Mouse (Mus musculus): ENCODE data around the gene Inafm1. TPM values are rescaled to one million over a fixed set of nuclear protein-coding genes. Genes with fewer than 3 reads are reported as not detected.

Inafm1 gene
- 11.7 and 14.0 TPM in 2 replicates for polyA plus RNA-seq (2012; ENCODE audit: insufficient read depth, insufficient read length, missing spikeins)

GRCm38 (mm10) chr7:16273081-16273765 is at the start of gene Inafm1:
Gene Inafm1, minus strand, starts transcription at chr7:16273617.
- TF ChIP-seq CTCF (IDR thresholded peaks at IDR 0.05; ENCODE audit: low read depth, low read length) = no peak
- TF ChIP-seq POLR2A (IDR thresholded peaks at IDR 0.05; ENCODE audit: borderline replicate concordance, low read depth, low read length) = no peak
- Histone ChIP-seq H3K4me3 (ENCODE audit: insufficient read depth, low read length) (peak within 1 kb of the TSS; percentile 84), H3K27ac (ENCODE audit: insufficient read depth, low read depth, low read length) (peak within 1 kb of the TSS; percentile 41), H3K4me1 (ENCODE audit: control insufficient read depth, insufficient read depth, low read length) (peaks cover 28% of the 10 kb centered on the region)

GRCm38 (mm10) chr7:16320479-16320878 is 47.1 kb upstream of the Inafm1 start:
- no peak for TF ChIP-seq CTCF (IDR thresholded peaks at IDR 0.05; ENCODE audit: low read depth, low read length)
- TF ChIP-seq POLR2A (IDR thresholded peaks at IDR 0.05; ENCODE audit: borderline replicate concordance, low read depth, low read length) = no peak
- H3K4me1 ChIP-seq (ENCODE audit: control insufficient read depth, insufficient read depth, low read length) = 0 out of 2 replicates have a peak, but pooled peaks cover 5% of the 10 kb centered on the region
- no peak overlapping the region for H3K4me3 ChIP-seq (ENCODE audit: insufficient read depth, low read length)
- H3K27ac ChIP-seq (ENCODE audit: insufficient read depth, low read depth, low read length) = no peak overlapping the region

GRCm38 (mm10) chr7:16319216-16319615 is 45.8 kb upstream of the Inafm1 start:
- H3K4me1 ChIP-seq (ENCODE audit: control insufficient read depth, insufficient read depth, low read length) = peaks cover 13% of the 10 kb centered on the region
- no peak overlapping the region for H3K4me3 ChIP-seq (ENCODE audit: insufficient read depth, low read length)
- H3K27ac ChIP-seq (ENCODE audit: insufficient read depth, low read depth, low read length) = no peak overlapping the region
- TF ChIP-seq CTCF (IDR thresholded peaks at IDR 0.05; ENCODE audit: low read depth, low read length) (no peak), POLR2A (IDR thresholded peaks at IDR 0.05; ENCODE audit: borderline replicate concordance, low read depth, low read length) (no peak)

- Histone ChIP-seq H3K27ac (ENCODE audit: insufficient read depth, low read depth, low read length) (no peak overlapping the region), H3K4me1 (ENCODE audit: control insufficient read depth, insufficient read depth, low read length) (peaks cover 14% of the 10 kb centered on the region), H3K4me3 (ENCODE audit: insufficient read depth, low read length) (no peak overlapping the region)
- no peak for TF ChIP-seq POLR2A (IDR thresholded peaks at IDR 0.05; ENCODE audit: borderline replicate concordance, low read depth, low read length)
- no peak for TF ChIP-seq CTCF (IDR thresholded peaks at IDR 0.05; ENCODE audit: low read depth, low read length)
These were observed 43.7 kb upstream of the Inafm1 start for GRCm38 (mm10) chr7:16317094-16317493.

- no peak overlapping the region for H3K4me3 ChIP-seq (ENCODE audit: insufficient read depth, low read length)
- peaks cover 11% of the 10 kb centered on the region for H3K4me1 ChIP-seq (ENCODE audit: control insufficient read depth, insufficient read depth, low read length)
- no peak overlapping the region for H3K27ac ChIP-seq (ENCODE audit: insufficient read depth, low read depth, low read length)
- TF ChIP-seq POLR2A (IDR thresholded peaks at IDR 0.05; ENCODE audit: borderline replicate concordance, low read depth, low read length) (no peak), CTCF (IDR thresholded peaks at IDR 0.05; ENCODE audit: low read depth, low read length) (no peak)
These were observed 41.9 kb upstream of the Inafm1 start for GRCm38 (mm10) chr7:16315222-16315759.

- H3K4me1 ChIP-seq (ENCODE audit: control insufficient read depth, insufficient read depth, low read length) = peaks cover 11% of the 10 kb centered on the region
- peak overlapping the region; percentile 63 for H3K4me3 ChIP-seq (ENCODE audit: insufficient read depth, low read length)
- peak overlapping the region; percentile 55 for H3K27ac ChIP-seq (ENCODE audit: insufficient read depth, low read depth, low read length)
- TF ChIP-seq POLR2A (IDR thresholded peaks at IDR 0.05; ENCODE audit: borderline replicate concordance, low read depth, low read length) (no peak), CTCF (IDR thresholded peaks at IDR 0.05; ENCODE audit: low read depth, low read length) (0 out of 2 replicates have a peak, but pooled peaks have one; percentile 37)
These were observed 40.9 kb upstream of the Inafm1 start for GRCm38 (mm10) chr7:16314221-16314775.

GRCm38 (mm10) chr7:16313481-16314220 is 40.2 kb upstream of the Inafm1 start:
- H3K27ac ChIP-seq (ENCODE audit: insufficient read depth, low read depth, low read length) = peak overlapping the region; percentile 97
- H3K4me1 ChIP-seq (ENCODE audit: control insufficient read depth, insufficient read depth, low read length) = peaks cover 15% of the 10 kb centered on the region
- H3K4me3 ChIP-seq (ENCODE audit: insufficient read depth, low read length) = peak overlapping the region; percentile 99
- no peak; the same call in 1 of the 2 replicates for TF ChIP-seq CTCF (IDR thresholded peaks at IDR 0.05; ENCODE audit: low read depth, low read length)
- TF ChIP-seq POLR2A (IDR thresholded peaks at IDR 0.05; ENCODE audit: borderline replicate concordance, low read depth, low read length) = peak; percentile 94

GRCm38 (mm10) chr7:16312672-16313311 is 39.4 kb upstream of the Inafm1 start:
- H3K27ac ChIP-seq (ENCODE audit: insufficient read depth, low read depth, low read length) = peak overlapping the region; percentile 97
- H3K4me3 ChIP-seq (ENCODE audit: insufficient read depth, low read length) = peak overlapping the region; percentile 99
- H3K4me1 ChIP-seq (ENCODE audit: control insufficient read depth, insufficient read depth, low read length) = peaks cover 17% of the 10 kb centered on the region
- TF ChIP-seq CTCF (IDR thresholded peaks at IDR 0.05; ENCODE audit: low read depth, low read length) (no peak), POLR2A (IDR thresholded peaks at IDR 0.05; ENCODE audit: borderline replicate concordance, low read depth, low read length) (no peak; the same call in 1 of the 2 replicates)

GRCm38 (mm10) chr7:16312011-16312671 is 38.7 kb upstream of the Inafm1 start:
- no peak for TF ChIP-seq POLR2A (IDR thresholded peaks at IDR 0.05; ENCODE audit: borderline replicate concordance, low read depth, low read length)
- TF ChIP-seq CTCF (IDR thresholded peaks at IDR 0.05; ENCODE audit: low read depth, low read length) = no peak
- peak overlapping the region; percentile 99 for H3K4me3 ChIP-seq (ENCODE audit: insufficient read depth, low read length)
- H3K4me1 ChIP-seq (ENCODE audit: control insufficient read depth, insufficient read depth, low read length) = peaks cover 23% of the 10 kb centered on the region
- H3K27ac ChIP-seq (ENCODE audit: insufficient read depth, low read depth, low read length) = peak overlapping the region; percentile 97

Data from bone marrow macrophage, adult 2 months (primary cell).